12 mouse cellular contexts compared by ENCODE assay signal in genomic region chrX:75044595-75044994, GRCm38 (mm10). TPM values are rescaled to one million over a fixed set of nuclear protein-coding genes. Genes with fewer than 3 reads are reported as not detected.
A peak's percentile ranks its signal among the peaks of the same experiment; 100 is the strongest.
DNase-seq lines count a peak whose midpoint lies in the region; ATAC-seq and TF ChIP-seq lines count a peak whose summit lies in the region.
"Had no signal": no experiment of that assay in that cellular context is flagged by ENCODE, and none has a peak within 500 bp of the region (broad histone marks: within the 10 kb centered on the region; RNA-seq: fewer than 3 reads in every experiment).

No protein-coding gene starts in this region.

- peaks cover 3% of the 10 kb centered on the region for H3K4me1 ChIP-seq in heart, adult 2 months (ENCODE audit: control insufficient read depth, insufficient read depth, low read length)
- H3K4me1 ChIP-seq in forebrain, embryonic 10.5 days = no peaks in the 10 kb centered on the region
- H3K4me1 ChIP-seq: embryonic facial prominence, embryonic 15.5 days had no signal

- no peak overlapping the region for H3K4me3 ChIP-seq in heart, adult 2 months
- H3K4me3 ChIP-seq in forebrain, embryonic 10.5 days = no peak overlapping the region
- H3K4me3 ChIP-seq: embryonic facial prominence, embryonic 15.5 days had no signal

- intact Hi-C loops in heart, adult 2 months (cut with DNase I) = no loop called here
- intact Hi-C loops in heart, postnatal 25 days (cut with DNase I) = no loop called here
- intact Hi-C loops in heart, postnatal 36 days (cut with DNase I) = no loop called here

- 43% methylated on average over 4 of the region's 4 CpGs for WGBS in heart, adult 2 months
- 78% methylated on average over 4 of the region's 4 CpGs for WGBS in forebrain, embryonic 10.5 days

- peak; percentile 20 to 36 for DNase-seq in heart, adult 2 months
- no peak for DNase-seq in heart, postnatal 25 days (ENCODE audit: low spot score)
- peak; percentile 19 for DNase-seq in gastrocnemius, adult 18-20 months (ENCODE audit: low spot score)
- DNase-seq in heart, postnatal 36 days = peak; percentile 5 to 18
- DNase-seq in lung, postnatal 10 days = peak; percentile 31
- DNase-seq in forebrain, embryonic 10.5 days (ENCODE audit: extremely low spot score, low spot score) = no peak
- no peak for DNase-seq in embryo, embryonic 10.5 days (ENCODE audit: low spot score)
- DNase-seq: cerebellum, adult 11 months had no signal

- peak overlapping the region; percentile 66 for H3K27ac ChIP-seq in heart, adult 2 months
- H3K27ac ChIP-seq in forebrain, embryonic 10.5 days = no peak overlapping the region
- H3K27ac ChIP-seq: embryonic facial prominence, embryonic 15.5 days; stomach, postnatal 0 days had no signal

- 0 out of 2 replicates have a peak, but pooled peaks have one; percentile 20 for TF ChIP-seq POLR2A in heart, adult 2 months (IDR thresholded peaks at IDR 0.05; ENCODE audit: insufficient read depth, low read depth, low read length)

- H3K27me3 ChIP-seq in heart, adult 2 months (ENCODE audit: control insufficient read depth, insufficient read depth, low read length) = no peaks in the 10 kb centered on the region
- no peaks in the 10 kb centered on the region for H3K27me3 ChIP-seq in forebrain, embryonic 10.5 days (ENCODE audit: poor library complexity, severe bottlenecking)
- H3K27me3 ChIP-seq: embryonic facial prominence, embryonic 15.5 days had no signal

- H3K9ac ChIP-seq in heart, adult 2 months (ENCODE audit: low read depth, low read length) = no peak overlapping the region
- H3K9ac ChIP-seq: embryonic facial prominence, embryonic 15.5 days had no signal

- ATAC-seq in inflammation-experienced regulatory T-cells, adult 6 months = no peak
- ATAC-seq: CD4-positive, CD25-positive, alpha-beta regulatory T cell, adult 4 months had no signal

- no peaks in the 10 kb centered on the region for H3K79me2 ChIP-seq in heart, adult 2 months (replicated peaks; ENCODE audit: control insufficient read depth, insufficient read depth, low read length)

- no peak for TF ChIP-seq CTCF in heart, adult 2 months (IDR thresholded peaks at IDR 0.05)

- 0 out of 2 replicates have a peak, but pooled peaks have one; percentile 55 for TF ChIP-seq EP300 in heart, adult 2 months (IDR thresholded peaks at IDR 0.05; ENCODE audit: insufficient read depth, low read depth, low read length)

- no peaks in the 10 kb centered on the region for H3K9me3 ChIP-seq in forebrain, embryonic 10.5 days
- H3K9me3 ChIP-seq: embryonic facial prominence, embryonic 15.5 days had no signal

- H3K36me3 ChIP-seq in heart, adult 2 months (ENCODE audit: control insufficient read depth, insufficient read depth, low read length) = no peaks in the 10 kb centered on the region
- no peaks in the 10 kb centered on the region for H3K36me3 ChIP-seq in forebrain, embryonic 10.5 days (replicated peaks)
- H3K36me3 ChIP-seq: embryonic facial prominence, embryonic 15.5 days had no signal

RNA-seq across cellular contexts. Expression of gene Gab3, which starts 40.7 kb away (rescaled TPM):
- 1 to 10 TPM; 1.1 to 1.3 TPM for total RNA-seq in heart, adult 2 months (2021)
- 1.1 and 1.2 TPM in 2 replicates for polyA plus RNA-seq in heart, adult 2 months (2012; rRNA removed)
- 1 to 10 TPM; 1.2 to 1.5 TPM for total RNA-seq in heart, postnatal 25 days (2021)
- total RNA-seq in gastrocnemius, adult 18-20 months (2021) = under 1 TPM; 0.30 to 0.50 TPM
- total RNA-seq in heart, postnatal 36 days (2021) = 1 to 10 TPM; 1.3 to 1.5 TPM
- 0.56 and 0.77 TPM in 2 replicates for polyA plus RNA-seq in forebrain, embryonic 10.5 days (2016; fragmentation: Nextera tagmentation; extraction: Ambion mirVana)
- 10 to 100 TPM; 16.3 to 17.8 (median 16.4) TPM for polyA plus RNA-seq in inflammation-experienced regulatory T-cells, adult 6 months (2017; shearing (Covaris generic))

RNA-seq across cellular contexts. Expression of gene Dkc1, which starts 51.1 kb away (rescaled TPM):
- total RNA-seq in heart, adult 2 months (2021) = 10 to 100 TPM; 19.2 to 21.1 TPM
- polyA plus RNA-seq in heart, adult 2 months (2012; rRNA removed) = 10.7 and 21.4 TPM in 2 replicates
- 10 to 100 TPM; 19.1 to 25.0 TPM for total RNA-seq in heart, postnatal 25 days (2021)
- total RNA-seq in gastrocnemius, adult 18-20 months (2021) = 10 to 100 TPM; 27.4 to 33.9 TPM
- total RNA-seq in heart, postnatal 36 days (2021) = 10 to 100 TPM; 18.0 to 24.5 TPM
- 266 and 289 TPM in 2 replicates for polyA plus RNA-seq in forebrain, embryonic 10.5 days (2016; fragmentation: Nextera tagmentation; extraction: Ambion mirVana)
- polyA plus RNA-seq in inflammation-experienced regulatory T-cells, adult 6 months (2017; shearing (Covaris generic)) = 100 to 1,000 TPM; 109 to 161 (median 124) TPM

Comparison
In these comparisons a context has a peak if more than half of its experiments do, and no peak if none do; other contexts are left out.
1. DNase-seq: peak in heart, adult 2 months (2 of 2), gastrocnemius, adult 18-20 months (single experiment), heart, postnatal 36 days (2 of 2) and lung, postnatal 10 days (single experiment); none in heart, postnatal 25 days (single experiment), forebrain, embryonic 10.5 days (single experiment) and embryo, embryonic 10.5 days (single experiment).